Mouse (Mus musculus) c-Kit-positive CD71-positive TER-119-positive erythroid progenitor cells, embryonic 14.5 days (primary cell): ENCODE data around the gene Abcc2.

ENCODE experiments used
- DNase-seq: peaks from one replicate; pipeline ENCODE4 v3.0.0-alpha.2; 2013; ENCODE audit warnings: low spot score

Gene Abcc2

DNA sequence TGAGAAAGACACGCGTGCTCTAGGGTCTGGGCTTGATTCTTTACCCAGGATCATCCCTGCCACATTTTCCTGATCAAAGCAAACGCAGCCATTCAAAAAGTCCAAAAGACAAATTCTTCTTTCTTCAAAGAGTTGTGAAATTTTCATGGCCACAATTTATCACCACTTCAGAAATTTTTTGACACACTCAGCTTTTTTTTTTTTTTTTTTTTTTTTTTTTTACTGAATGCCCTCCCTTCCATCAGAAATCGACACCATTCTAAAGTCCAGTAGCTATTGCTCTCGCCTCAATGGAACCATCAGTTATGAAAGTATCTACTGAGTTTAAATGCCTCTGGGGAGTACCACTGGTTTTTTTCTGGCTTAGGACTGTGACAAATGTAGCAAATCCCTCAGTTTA, 1.6 kb upstream of the Abcc2 start:
- no peak for DNase-seq

DNA sequence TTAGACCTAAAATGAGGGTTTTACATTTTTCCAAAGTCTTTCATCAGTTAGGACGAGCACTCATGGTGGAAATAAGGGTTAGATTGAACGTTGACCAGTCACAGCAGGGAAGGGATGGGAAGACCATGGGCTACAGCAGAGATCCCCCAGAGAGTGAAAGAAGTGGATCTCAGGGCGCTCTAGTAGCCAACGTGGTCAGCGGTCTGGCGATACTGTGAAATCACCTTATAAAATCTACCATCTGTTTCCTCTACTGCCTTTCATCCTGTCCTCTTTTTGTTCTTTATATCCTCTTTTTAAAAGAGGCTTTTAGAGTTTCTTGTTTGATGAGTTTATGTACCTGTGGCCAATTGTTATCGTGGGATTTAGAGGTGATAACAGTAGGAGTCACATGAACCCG, 2.8 kb downstream of the Abcc2 start:
- DNase-seq = no peak

DNA sequence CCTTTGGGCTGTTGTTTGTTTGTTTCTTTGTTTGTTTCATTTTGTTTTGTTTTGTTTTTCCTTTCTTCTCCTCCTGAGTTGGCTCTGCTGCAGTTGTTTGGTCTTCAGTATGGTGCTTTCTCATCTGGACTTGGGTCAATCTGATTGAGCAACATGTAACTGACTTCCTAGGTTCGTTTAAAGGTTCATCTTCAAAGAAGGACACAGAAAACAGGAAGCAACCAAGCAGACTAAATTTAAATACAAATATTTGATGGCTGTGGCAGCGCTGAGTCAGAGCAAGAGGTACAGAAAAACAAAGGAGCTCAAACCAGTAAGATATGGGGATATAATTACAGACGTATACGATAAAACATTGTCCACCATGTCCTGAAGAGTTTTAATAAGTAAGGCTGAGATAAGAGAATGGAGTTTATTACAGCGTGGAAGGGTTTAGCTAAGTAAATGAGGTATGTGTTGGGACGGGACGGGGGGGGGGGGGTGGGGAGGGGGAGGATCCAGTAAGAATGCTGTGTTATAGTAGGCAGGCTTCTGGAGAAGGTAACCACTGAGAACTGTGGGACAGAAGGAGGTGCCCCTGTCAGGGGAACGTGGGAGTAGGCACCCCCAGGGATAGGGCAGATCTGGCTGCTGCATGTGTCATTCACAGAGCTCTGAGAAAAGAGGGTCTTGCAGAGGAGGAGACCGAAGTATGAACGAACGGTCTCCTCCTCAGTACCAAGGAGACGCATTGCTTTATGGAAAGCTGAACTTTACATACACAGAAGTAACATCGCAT, 4.4 kb downstream of the Abcc2 start:
- DNase-seq = no peak

DNA sequence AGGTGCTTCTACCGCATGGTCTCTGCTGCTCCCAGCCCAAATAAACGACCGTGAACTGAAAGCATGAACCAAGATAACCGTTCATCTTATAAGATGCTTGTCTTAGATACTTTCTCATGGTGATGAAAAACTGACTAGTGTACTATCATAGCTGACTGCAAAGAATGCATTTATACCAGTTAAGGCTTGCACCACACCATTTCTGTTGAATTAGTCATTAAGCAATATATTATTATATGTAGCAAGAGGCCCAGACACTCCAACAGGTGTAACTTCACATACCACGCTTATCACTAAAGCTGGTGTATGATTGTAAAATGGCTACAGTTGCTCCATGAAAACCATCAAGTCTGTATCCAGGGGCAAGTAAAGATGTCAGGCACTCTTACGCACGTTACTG, 7.8 kb downstream of the Abcc2 start:
- DNase-seq = no peak

DNA sequence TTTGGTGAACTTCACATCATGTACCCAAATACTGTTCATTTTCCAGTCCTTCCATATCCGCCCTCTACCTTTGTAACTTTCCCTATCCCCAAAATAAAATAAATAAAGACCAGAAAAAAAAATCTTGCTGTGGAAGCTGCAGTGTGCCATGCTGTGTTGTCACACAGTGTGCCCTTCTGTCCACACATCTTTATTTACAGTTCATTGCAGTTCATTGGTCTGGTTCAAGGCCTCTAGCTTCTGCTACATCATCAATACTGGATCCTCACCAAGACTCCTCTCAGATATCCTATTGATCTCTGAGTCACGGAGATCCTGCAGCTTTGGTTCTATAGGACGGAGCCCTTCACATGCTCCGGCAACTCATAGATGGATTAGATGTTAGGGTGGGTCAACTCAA, 10.5 kb downstream of the Abcc2 start:
- DNase-seq = no peak

DNA sequence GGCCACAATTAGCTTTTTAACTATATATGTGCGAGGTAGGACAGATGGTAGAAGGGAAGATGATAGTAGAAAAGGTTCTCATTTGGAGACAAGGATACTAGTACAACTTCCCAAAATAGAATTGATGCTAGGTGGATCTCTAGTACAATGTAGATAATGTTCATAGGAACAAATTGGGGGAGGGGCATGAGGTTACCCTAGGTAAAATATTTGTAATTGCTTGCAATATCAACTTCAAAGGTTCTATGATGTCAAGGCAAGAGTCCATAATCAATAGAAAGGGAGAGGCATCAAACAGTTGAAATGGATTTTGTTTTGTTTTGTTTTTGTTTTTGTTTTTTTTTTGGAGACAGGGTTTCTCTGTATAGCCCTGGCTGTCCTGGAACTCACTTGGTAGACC, 12.0 kb downstream of the Abcc2 start:
- no peak for DNase-seq

DNA sequence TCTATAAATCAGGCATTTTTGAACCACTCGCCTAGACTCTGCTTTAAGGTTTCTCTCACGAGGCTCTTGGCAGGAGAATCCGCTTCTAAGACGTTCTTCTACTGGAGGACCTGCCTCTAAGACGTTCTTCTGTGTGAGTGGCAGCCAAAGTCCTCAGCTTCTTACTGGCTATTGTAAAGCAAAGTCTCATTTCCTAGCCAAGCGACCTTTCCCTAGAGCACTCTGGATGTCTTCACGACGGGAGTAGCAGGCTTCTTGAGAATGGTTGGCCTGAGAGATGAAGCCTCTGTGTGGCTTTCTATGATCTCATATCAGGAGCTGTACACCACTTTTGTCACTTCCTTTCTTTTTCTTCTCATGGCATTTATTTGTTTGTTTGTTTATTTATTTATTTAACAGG, 13.5 kb downstream of the Abcc2 start:
- no peak for DNase-seq

DNA sequence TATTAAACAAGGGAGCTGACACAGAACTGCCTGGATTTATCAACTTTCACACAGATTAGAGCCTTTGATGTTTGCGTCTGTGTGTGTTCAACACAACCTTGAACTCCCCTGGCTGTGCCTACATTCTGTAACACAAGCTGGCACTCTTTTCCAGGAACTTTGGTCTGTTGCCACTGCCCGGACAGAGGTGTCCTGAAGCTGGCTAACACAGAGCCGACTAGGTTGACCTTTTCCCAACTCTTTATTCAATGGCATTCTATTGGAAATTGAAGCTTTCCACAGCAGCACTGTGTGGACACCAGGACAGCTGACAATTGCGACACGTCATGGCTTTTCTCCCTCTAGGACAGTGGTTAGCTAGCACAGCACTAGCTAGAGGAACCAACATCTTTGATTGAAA, 15.2 kb downstream of the Abcc2 start:
- no peak for DNase-seq

DNA sequence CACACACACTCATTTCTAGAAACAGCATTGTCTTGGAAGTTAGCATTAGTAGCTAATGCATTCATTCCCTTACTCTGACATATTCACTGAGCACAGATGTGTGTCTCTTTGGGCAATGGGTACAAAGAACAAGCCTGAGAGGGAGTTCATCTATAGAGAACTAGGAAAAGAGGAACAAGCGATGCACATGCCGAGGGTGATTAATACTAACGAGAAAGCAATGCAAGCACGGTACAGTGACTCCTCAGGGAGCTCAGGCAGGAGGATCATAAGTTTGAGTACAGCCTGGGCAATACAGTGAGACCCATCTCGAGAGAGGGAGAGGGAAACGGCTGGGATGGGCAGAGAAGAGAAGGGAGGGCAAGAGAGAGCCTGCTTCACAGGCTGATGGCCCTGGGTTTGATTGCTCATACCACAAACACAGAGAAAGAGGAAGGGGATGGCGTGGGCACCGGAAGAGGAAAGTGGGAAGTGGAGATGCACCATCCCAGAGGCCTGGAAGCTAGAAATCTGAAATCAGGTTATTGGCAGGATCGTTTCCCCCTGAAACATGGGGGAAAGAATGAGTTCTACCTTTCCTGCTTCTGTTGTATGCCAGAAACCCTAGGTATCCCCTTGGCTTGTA, 19.5 kb downstream of the Abcc2 start:
- no peak for DNase-seq

DNA sequence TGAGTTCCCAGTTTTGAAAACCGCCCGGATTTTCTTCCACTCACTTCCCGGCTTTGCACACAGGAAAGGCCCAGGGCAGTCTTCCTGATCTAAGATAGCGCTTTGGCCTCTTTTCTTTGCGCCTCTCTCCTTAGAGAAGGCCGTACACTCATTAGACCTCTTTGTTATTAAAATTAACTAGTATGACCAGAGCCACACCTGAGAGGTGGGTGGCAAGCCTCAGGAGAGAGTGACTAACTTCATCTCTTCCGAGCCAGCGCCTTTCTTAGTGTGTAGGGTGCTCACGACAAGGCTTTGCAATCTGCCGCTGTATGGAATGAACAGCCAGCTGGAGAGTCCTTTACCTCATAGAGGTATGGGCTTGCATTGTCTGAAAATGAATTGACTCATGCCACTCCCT, 21.9 kb downstream of the Abcc2 start:
- DNase-seq = no peak

DNA sequence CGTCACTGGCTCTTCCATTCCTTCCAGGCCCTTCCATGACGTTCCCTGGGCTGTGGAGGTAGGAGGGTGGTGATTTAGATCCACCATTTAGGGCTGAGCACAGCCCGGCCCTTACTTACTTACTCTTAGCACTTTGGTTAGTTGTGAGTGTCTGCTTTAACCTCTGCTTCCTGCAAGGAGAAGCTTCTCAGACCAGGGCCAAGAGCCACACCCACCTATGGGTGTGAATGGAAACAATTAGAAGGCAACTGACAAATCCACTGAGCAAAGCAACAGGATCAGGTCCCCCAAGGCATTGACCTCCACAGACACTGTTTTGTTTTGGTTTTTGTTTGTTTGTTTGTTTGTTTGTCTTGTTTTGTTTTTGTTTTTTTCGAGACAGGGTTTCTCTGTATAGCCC, 27.3 kb downstream of the Abcc2 start:
- no peak for DNase-seq

DNA sequence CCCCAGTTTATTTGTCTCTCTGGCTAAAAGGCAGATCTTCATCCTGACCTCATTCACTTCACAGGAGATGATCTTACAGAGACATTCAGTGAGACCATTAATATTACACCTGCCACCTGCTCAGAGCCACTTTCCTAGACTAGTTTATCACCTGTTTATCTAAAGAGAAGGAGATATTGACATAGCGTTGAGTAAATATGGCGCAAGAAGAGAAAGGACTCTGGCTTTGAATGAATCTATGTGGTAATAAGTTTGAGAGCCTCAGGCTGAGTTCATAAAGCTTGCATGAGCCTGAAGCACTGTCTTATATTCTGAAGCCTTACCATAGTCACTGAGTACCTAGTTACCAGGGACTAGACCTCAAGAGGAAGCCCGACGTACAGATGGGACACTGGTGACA, 29.4 kb downstream of the Abcc2 start:
- no peak for DNase-seq

DNA sequence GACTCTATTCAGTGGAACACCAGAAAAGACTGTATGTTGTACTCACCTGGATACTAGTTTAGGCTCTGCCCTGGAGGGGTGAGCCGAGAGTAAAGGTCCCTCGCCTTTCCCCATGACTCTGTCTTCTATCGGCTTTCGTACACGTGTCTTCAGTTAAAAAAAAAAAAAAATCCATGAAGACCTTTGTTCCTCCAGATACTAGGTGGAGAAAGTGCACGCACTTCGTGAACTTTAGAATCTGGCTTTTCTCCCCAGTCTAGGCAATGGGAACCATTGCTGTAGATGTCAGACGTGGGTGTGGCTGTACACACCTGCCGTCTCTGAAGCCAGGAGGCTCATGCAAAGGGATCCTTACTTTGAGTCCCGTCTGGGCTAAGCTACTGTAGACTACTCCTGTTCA, 31.3 kb downstream of the Abcc2 start:
- DNase-seq = no peak

DNA sequence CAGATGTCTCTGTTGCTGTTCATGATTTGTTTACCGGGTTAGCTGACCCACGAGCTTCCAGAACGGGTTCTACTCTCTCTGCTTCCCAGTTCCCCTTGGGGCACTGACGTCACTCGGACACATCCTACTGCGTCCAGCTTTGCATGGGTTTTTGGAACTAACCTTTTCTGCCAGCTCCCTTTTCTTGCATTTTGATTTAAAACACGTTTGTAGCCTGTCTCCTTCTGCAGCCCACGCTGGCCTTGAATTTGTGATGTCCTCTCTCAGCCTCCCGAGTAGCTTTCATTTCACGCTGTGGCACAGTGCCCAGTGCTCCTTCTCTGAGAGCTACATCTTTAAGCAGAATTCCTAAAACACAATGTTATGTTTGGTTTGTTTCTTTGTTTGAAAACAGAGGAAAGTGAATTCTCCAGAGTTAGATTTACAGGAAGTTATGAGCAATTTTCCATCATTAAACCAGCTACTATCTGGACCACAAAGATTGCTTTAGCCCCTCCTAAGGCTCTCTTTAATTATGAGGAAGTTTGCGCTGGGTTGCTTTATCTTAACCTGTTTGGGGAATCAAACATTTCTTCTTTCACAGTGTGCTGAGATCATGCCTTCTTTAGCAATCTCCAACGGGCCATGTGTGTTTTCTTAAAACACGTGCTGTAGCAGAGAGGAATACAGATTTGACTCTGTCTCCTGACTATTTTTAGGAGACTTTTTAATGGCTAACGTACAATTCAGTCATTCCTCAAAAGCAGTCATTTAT, 33.8 kb downstream of the Abcc2 start:
- DNase-seq = no peak

DNA sequence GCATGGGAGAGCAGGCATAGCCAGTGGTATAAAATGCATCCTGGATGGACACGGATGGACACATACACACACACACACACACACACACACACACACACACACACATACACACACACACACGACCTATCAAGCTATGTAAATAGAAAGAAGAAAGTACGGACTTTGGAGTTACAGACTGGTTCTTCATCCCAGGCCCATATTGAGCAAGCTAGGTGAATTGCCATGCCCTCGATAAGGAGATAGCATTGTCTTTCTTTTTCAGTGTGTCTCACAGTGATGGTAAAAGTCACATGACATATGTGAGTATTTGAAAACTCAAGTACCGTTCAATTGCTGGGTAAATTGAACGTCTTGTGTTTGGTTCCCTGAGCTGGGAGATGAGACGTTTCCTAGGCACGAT, 44.9 kb downstream of the Abcc2 start:
- no peak for DNase-seq

DNA sequence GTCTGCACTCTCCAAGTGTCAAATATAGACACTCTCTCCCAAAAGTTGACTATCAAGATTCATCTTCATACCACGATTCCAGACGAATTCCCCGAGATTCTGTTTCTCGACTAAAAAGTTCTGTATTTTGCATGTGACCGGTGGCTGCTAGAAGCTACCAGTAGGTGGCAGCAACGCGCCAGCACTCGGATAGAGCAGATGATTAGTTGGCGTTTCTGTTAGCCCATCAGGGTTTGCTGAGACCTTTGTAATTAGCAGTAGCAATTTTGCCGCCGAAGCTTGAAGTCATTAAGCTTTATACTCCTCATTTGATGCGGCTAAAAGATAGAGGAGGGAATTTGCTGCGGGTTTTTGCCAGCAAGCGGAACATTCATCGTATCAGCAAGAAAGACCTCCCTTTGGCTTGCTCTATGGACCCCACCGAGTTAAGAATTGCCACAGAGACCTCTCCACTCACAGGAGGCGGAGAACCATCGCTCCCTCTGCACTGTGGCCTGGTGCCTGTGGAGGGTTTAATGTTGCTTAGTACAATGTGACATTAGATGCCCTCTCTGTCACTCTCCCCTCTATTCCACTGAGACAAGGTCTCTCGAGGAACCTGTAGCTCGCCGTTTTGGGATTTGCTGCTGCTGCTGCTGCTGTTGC, 50.6 kb downstream of the Abcc2 start:
- peak; percentile 45 for DNase-seq

DNA sequence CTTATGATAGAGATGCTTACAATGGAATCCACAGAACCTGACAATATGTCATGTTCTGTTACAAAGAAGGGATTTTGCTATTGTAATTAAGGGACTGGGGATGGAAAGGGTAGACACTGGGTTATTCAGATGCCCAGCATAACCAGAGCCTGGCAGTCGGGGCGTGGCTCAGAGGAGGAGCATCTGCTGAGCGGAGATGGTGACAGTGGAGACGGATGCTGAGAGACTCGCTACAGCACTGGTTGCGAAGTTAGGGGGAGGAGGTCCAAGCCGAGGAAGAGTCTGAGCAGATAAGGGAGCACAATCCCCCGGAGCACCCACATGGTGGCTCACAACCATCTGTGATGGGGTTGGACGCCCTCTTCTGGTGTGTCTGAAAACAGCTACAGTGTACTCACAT, 61.2 kb downstream of the Abcc2 start:
- DNase-seq = no peak

DNA sequence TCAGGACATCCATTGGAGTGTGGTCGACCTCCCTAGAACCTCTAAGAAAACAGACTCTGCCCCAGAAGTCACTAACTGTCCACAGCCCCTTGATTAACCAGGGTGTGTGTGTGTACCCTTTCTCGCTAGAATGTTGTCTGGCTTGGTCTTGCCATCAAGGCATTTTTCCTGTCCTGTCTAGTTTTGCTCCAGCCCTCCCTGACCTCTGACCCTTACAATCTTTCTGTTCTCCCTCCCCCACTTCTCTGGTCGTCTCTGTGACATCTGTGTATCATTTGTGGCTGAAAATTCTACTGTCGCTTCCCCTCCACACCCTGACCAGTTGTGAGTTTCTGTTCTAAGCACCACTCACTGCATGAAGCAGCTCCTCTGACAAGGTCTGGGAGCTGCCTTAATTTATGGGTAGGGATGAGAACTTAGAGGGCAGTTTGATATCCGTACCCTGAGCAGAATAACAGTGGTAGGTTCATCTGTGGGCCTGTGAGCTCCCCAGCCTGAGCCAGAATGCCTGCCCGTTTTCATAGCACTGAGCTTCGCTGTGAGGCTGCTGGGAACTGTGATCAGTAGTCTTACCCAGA, 63.4 kb downstream of the Abcc2 start:
- no peak for DNase-seq

DNA sequence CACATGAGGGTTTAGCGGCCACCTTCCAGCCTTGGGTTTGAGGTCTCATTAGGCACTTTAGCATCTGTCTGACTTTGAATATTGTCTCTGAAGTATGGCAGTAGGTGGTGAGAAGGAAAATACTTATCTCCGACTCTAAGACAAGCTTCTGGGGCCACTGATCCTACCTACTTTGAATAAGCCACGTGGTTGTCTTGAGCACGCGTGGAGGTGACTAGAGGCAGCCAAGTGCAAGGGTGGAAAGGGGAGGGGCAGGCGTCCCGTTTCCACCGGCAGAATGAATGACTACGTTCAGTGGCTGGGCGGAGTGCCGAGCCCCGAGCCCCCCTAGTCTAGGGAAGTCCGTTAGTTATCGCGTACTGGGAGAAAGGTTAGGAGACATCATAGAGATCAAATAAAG, 65.1 kb downstream of the Abcc2 start:
- DNase-seq = no peak

DNA sequence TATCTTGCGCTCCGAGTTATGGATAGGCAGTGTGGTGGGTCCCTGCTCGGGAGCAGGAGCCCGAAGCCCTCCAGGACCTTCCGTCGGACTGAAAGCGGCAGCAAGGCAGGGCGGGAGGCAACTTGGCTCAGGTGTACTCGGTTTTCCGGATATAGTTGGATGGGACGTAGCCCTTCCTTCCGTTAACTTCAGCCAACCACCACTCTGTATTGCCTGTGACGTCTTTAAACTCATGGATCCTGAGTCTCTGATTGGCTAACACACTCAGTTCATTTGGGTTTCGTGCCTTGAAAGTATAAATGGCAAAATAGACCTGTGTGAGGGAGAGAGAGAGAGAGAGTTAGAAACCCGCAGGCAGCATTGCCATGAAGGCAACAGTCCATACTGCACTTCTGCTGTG, 66.0 kb downstream of the Abcc2 start:
- DNase-seq = no peak

DNA sequence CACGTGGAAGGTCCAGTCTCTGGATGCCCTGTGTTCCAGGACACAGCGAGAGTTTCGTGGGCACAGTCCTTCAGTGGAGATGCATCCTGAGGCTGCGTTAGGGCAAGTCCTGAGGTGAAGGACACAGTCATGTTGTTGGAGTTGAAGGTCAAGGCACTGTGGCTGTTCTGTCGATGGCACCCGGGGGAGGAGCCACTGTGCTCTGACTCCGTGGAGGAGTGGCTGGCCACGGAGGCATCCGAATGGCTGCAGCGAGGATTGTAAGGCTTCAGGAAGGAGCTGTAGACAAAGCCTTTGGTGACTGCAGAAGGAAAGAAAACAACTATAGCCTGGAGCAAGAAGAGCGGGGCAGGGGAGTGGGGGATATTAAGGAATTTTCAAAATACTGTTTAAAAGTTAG, 68.0 kb downstream of the Abcc2 start:
- DNase-seq = no peak

DNA sequence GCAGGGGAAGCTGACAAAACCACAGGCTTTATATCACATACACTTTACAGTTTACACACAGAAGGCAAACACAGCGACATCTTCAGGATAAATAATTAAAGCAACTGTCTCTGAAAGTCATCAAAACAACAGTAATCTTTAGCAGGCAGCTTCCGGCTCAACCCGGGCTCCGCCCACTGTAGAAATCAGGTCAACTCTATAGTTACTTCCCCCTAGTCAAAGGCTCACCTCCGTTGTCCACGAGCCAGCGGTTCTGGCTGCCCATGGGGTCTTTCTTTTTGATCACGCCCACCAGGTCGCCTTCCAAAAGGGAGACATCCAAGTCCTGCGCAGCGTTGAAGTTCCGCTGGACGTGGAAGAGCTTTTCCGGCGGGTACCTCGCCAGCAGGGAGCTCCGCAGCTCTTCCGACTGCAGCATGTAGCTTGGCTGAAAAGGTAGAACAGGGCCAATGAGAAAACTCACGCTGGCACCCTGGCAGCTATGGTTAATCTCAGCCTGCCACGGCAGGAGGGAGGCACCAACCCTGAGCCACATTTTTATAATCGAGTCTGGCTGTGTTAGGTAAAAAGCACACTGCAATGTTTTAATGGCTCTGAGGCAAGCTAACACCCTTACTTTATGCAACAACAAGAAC, 70.1 kb downstream of the Abcc2 start:
- peak; percentile 3 for DNase-seq
